Mouse (Mus musculus): ENCODE results near the gene Mgam. TPM values are rescaled to one million over a fixed set of nuclear protein-coding genes. Genes with fewer than 3 reads are reported as not detected.

The Mgam gene
- polyA plus RNA-seq (2012; ENCODE audit: low replicate concordance) = 0.10 and 0.53 TPM in 2 replicates

DNA sequence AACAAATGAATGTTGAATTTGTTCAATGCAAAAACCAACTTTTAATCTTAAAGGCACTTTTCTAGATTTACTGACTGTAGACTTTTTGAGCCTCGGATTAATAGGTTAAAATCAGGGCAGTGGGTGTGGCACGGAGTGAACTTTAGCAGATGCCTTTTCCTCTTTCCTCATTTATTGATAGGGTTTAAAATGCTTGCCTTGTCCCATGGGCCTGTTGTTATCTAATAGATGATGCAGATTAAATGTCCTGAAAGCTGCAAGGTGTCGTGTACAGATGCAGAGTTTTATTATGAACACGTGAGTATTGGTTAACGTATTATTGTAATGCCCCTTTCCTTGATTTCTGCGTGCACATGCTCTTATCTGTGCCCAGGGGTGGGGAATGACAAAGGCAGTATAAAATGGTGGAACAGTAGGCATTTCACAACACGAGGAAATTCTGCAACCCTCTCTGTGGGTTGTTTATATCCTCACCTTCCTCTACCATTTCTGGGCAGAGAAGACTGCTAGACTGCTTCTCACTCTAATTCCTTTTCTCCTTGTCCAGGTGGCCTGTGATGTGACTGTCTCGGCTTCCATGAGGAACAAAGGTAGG, at the start of gene Mgam:
Gene Mgam (plus strand): TSS at position 426 of the 595 bp plus-strand sequence.

DNA sequence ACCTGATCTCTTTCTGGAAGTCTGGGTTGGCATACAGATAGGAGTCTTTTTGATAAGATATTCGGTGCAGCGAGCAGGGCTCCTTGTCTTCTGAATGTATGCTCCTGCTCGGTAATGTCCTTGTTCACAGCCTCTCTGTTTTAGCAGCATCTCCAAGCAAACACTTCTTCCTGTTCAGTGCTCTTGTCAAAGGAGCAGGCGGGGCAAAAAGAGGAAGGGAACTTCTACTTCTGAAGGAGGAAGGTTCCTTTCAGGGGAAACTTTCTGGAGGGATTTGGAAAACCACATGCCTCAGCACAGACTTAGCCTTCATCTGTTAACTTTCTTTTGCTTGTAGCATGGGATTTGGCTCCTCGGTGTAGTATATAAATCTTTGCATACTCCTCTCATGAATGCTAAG, 43.0 kb upstream of the Mgam start, which contains the start of gene Clec5a:
Gene Clec5a (minus strand): TSS at position 177 of the 400 bp plus-strand sequence.

DNA sequence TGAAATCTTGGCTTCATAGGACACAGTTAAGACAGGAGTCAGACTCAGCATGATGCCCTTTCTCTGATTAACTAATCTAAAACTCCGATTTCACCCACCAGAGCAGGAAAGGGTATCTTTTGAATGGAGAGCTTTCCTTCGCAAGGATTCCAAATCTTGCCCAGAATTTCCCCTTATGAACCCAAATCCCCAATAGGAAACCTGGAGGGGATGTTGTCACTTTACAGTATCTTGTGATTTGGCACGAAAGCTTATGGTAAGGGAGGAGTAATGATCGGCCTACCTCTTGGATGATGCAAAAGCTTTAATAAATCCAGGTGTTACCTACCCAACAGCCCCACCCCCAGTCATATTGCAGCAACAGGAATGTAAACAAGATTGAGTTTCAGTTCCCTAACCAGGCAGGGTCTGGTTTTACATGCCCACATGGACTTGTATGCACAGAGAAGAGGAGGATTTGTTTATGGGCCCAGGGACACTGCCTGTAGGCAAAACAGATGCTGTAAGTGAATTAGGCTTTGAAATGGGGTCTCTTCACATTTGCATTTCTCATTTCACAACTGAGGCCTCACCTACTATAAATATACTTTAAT, 15.3 kb upstream of the Mgam start, which contains the start of gene Tas2r138:
Gene Tas2r138 (minus strand): TSS at position 51 of the 593 bp plus-strand sequence.

Other genes with a start within 250 kb of the Mgam start
- gene E330009J07Rik, start 192.7 kb upstream of the Mgam start, polyA plus RNA-seq (2012; ENCODE audit: low replicate concordance) = 4.4 and 10.7 TPM in 2 replicates
- gene Wee2, start 189.7 kb upstream of the Mgam start, polyA plus RNA-seq (2012; ENCODE audit: low replicate concordance) = not detected in 2 replicates
- 22.6 and 26.0 TPM in 2 replicates for gene Ssbp1, start 157.5 kb upstream of the Mgam start, polyA plus RNA-seq (2012; ENCODE audit: low replicate concordance)
- gene Tas2r137, start 137.6 kb upstream of the Mgam start, polyA plus RNA-seq (2012; ENCODE audit: low replicate concordance) = not detected in 2 replicates
- gene Tas2r108, start 135.3 kb upstream of the Mgam start, polyA plus RNA-seq (2012; ENCODE audit: low replicate concordance) = not detected in 2 replicates
- not detected in 2 replicates for gene Prss37, start 109.3 kb upstream of the Mgam start, polyA plus RNA-seq (2012; ENCODE audit: low replicate concordance)
- gene Olfr461, start 73.8 kb upstream of the Mgam start, polyA plus RNA-seq (2012; ENCODE audit: low replicate concordance) = not detected in 2 replicates
- not detected in 2 replicates for gene Olfr460, start 59.3 kb upstream of the Mgam start, polyA plus RNA-seq (2012; ENCODE audit: low replicate concordance)
- 0.13 and 0.51 TPM in 2 replicates for gene Clec5a, start 43.0 kb upstream of the Mgam start, polyA plus RNA-seq (2012; ENCODE audit: low replicate concordance)
- not detected in 2 replicates for gene Tas2r138, start 15.5 kb upstream of the Mgam start, polyA plus RNA-seq (2012; ENCODE audit: low replicate concordance)

Data from hematopoietic multipotent progenitor cell, adult 10-12 weeks (in vitro differentiated cells).